Mouse (Mus musculus) embryonic facial prominence, embryonic 10.5 days (tissue): ENCODE measurements at regions not wholly inside any gene's neighbourhood (a gene's known extent, or its start where the extent isn't known, plus 50 kb on each side); places are given as distances from the start of the nearest gene placed in this dataset.

Source experiments
- DNase-seq: peaks from one replicate; pipeline ENCODE4 v3.0.0-alpha.2; 2017; ENCODE audit warnings: low spot score
- H3K27ac ChIP-seq: fragments of 300-500 bp; sonication (generic); replicated peaks from 2 replicates; pipeline ENCODE4 v1.5.1; 2016; ENCODE audit warnings: mild to moderate bottlenecking
- H3K27me3 ChIP-seq: fragments of 300-500 bp; sonication (generic); replicated peaks from 2 replicates; pipeline ENCODE4 v1.6.1; 2016; ENCODE audit warnings: low read depth, mild to moderate bottlenecking; ENCODE audit not compliant: poor library complexity, severe bottlenecking
- H3K36me3 ChIP-seq: fragments of 300-500 bp; sonication (generic); replicated peaks from 2 replicates; pipeline ENCODE4 v1.6.1; 2016; ENCODE audit warnings: mild to moderate bottlenecking, moderate library complexity
- H3K4me1 ChIP-seq: fragments of 300-500 bp; sonication (generic); 2 replicates; pipeline ENCODE4 v1.6.1; 2016
- H3K4me3 ChIP-seq: fragments of 300-500 bp; sonication (generic); 2 replicates; pipeline ENCODE4 v1.5.1; 2016; ENCODE audit warnings: mild to moderate bottlenecking, moderate library complexity
- H3K9me3 ChIP-seq: fragments of 300-500 bp; sonication (generic); 2 replicates; pipeline ENCODE4 v1.6.1; 2016; ENCODE audit warnings: mild to moderate bottlenecking
- whole genome bisulfite sequencing: fragments of 180-500 bp; shearing (Covaris S2); methylation state at CpG from one replicate; pipeline ENCODE4 v1.1.7; 2016; 5-methylcytosine and 5-hydroxymethylcytosine counted together

- no peaks in the 10 kb centered on the region for H3K36me3 ChIP-seq
- H3K4me1 ChIP-seq = peaks cover 35% of the 10 kb centered on the region
- WGBS = 82% methylated on average over 4 of the region's 4 CpGs
- no peaks in the 10 kb centered on the region for H3K9me3 ChIP-seq
- H3K27me3 ChIP-seq = peaks cover 20% of the 10 kb centered on the region
- no peak for DNase-seq
- H3K4me3 ChIP-seq = no peak overlapping the region
- H3K27ac ChIP-seq = no peak overlapping the region
Observed at GRCm38 (mm10) chr8:125315736-125316135, 253.9 kb downstream of the Sipa1l2 start.

GRCm38 (mm10) chr8:125314996-125315395 lies 254.6 kb downstream of the Sipa1l2 start:
- H3K27ac ChIP-seq = no peak overlapping the region
- 86% methylated on average over 6 of the region's 6 CpGs for WGBS
- H3K9me3 ChIP-seq = no peaks in the 10 kb centered on the region
- H3K4me3 ChIP-seq = no peak overlapping the region
- peaks cover 42% of the 10 kb centered on the region for H3K4me1 ChIP-seq
- no peaks in the 10 kb centered on the region for H3K36me3 ChIP-seq
- H3K27me3 ChIP-seq = peaks cover 15% of the 10 kb centered on the region
- DNase-seq = no peak

DNA sequence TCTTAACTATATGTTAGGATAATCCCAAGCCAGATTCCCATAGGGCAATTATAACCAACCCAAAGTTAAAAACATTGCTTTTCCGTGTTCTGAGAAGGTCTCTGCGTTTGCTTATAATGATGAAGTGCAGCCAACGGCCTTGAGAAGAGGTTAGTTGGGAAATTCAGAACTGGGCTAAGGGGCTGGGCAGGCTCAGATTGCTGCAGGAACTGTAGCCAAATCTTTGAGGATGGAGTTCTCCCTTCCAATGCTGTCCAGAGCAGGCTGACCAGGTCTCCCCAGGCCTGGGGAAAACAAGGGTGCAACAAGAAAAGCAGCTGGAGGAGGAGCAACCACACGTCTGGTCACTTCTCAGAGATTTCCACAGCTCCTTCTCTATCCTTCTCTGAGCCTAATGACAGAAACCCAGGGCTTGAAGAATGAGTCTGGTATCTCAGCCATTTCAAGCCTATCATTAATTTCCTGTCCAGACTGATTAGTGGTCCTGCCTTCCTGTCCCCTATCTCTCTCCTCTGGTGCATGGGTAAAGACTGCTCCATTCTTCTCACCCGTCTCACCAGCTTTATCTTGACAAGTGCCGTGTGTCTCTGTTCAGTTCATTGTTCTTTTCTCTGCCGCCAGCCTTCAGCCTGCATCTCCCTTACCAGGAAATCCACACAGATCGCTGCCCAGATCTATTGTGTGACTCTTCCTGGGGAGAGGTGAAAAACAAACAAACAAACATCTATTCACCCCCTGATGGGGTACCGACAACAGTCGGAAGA lies 255.2 kb downstream of the Sipa1l2 start:
- Histone ChIP-seq H3K4me3 (no peak overlapping the region), H3K36me3 (no peaks in the 10 kb centered on the region), H3K9me3 (no peaks in the 10 kb centered on the region), H3K27me3 (peaks cover 9% of the 10 kb centered on the region), H3K4me1 (peaks cover 46% of the 10 kb centered on the region), H3K27ac (no peak overlapping the region)
- WGBS = 66% methylated on average over 10 of the region's 10 CpGs
- DNase-seq = no peak

DNA sequence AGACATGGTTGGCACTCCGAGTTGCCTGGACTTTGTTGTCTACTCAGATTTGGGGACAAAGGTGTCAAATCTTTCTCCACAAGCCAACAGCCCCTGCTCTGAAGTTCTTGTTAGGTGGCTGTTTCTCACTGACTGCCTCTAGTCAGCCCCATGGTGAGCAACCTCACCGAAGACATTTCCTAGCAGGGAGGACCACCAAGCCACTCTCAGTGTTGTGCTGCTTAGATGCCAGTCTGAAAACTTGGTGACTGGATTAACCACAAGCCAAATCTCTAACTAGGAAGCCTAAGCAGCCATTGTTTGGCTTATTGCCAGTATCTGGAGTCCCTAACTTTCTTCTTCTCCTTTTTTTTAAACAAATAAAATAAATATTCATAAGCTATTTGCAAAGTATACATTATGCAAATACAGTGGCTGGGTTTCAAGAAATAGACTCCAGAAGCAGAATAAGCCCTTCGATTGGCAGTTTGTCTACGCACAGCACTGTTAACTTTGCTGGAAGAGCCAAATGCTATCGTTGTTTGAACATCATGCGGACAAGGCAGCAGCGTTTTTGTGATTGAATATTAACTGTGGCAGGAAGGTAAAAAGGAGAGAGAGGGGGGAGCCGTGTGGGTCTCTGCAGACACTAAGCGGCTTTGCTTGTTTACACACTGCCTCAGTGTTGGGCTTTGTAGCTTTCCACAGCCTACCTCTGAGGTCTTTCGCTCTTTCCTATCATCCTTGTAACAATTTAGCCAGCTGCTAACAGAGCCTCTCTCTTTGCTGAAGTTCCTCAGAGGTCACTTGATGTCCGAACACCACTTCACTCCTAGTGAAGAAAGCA lies 257.4 kb downstream of the Disc1 start:
- no peak overlapping the region for H3K4me3 ChIP-seq
- no peaks in the 10 kb centered on the region for H3K9me3 ChIP-seq
- peaks cover 59% of the 10 kb centered on the region for H3K4me1 ChIP-seq
- peaks cover 13% of the 10 kb centered on the region; the same call in 1 of the 2 replicates for H3K27me3 ChIP-seq
- 60% methylated on average over 11 of the region's 11 CpGs for WGBS
- H3K27ac ChIP-seq = peak overlapping the region; percentile 10; the same call in 1 of the 2 replicates
- no peak for DNase-seq
- H3K36me3 ChIP-seq = no peaks in the 10 kb centered on the region
